Mouse (Mus musculus): ENCODE measurements around the gene Apmap. TPM values are rescaled to one million over a fixed set of nuclear protein-coding genes. Genes with fewer than 3 reads are reported as not detected.
"Not testable (repeated sequence)": the region's sequence is repeated elsewhere in the genome, so short reads cannot be mapped to it uniquely, and the experiment has no call there.

Apmap gene
- polyA plus RNA-seq, 1 experiment from 2014 or later: 46.2 TPM

DNA sequence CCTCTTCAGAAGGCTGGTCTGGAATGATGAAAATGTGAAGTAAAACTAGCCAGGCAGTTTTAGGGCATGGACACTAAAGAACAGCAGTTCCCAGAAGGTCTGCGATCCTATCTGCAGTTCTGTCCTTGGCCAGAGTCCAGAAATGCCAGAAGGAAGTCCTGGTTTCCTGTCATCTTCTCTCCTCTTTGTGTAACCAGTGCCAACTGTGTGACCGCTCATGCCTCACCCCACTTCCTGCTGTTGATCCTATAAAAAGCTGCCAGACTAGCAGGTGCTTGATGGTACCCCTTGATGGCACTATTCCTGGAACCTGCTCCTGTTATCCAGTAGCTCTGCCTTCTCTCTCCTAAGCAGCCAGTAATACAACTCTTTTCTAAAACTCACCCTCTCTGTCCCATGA lies 41.3 kb downstream of the Apmap start:
- Histone ChIP-seq H3K4me2 (no peak overlapping the region), H3K4me1 (replicated peaks) (no peaks in the 10 kb centered on the region), H3K36me3 (0 out of 2 replicates have a peak, but pooled peaks cover 5% of the 10 kb centered on the region), H3K27ac (replicated peaks) (no peak overlapping the region), H3K9ac (no peak overlapping the region), H3K4me3 (no peak overlapping the region), H3K9me3 (no peaks in the 10 kb centered on the region), H3K27me3 (no peaks in the 10 kb centered on the region)
- WGBS: 81% methylated on average over 2 of the region's 2 CpGs
- ATAC-seq (ENCODE audit: low read depth): no peak

DNA sequence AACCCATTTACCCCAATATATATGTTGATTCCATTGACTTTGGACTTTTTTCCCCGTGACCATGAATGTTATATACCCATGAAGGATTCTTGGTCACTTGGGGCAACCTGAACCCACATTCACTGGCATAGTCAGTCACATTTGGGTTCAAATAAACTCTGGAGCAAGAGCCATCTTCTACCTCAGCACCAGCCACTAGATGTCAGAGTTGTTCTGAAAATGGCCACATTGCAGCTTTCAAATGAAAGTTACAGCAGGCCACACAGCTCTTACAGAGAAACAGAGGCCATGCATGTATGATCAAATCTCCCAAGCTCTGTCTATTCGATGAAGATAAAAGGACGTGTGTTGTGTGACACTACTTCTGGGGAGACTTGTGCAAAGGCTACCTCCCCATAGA lies 49.8 kb downstream of the Apmap start:
- Histone ChIP-seq H3K4me2 (no peak overlapping the region), H3K36me3 (no peaks in the 10 kb centered on the region), H3K4me3 (no peak overlapping the region), H3K9me3 (no peaks in the 10 kb centered on the region), H3K9ac (no peak overlapping the region), H3K27ac (replicated peaks) (no peak overlapping the region), H3K4me1 (replicated peaks) (no peaks in the 10 kb centered on the region), H3K27me3 (no peaks in the 10 kb centered on the region)
- 66% methylated on average over 3 of the region's 3 CpGs for WGBS
- no peak for ATAC-seq (ENCODE audit: low read depth)

DNA sequence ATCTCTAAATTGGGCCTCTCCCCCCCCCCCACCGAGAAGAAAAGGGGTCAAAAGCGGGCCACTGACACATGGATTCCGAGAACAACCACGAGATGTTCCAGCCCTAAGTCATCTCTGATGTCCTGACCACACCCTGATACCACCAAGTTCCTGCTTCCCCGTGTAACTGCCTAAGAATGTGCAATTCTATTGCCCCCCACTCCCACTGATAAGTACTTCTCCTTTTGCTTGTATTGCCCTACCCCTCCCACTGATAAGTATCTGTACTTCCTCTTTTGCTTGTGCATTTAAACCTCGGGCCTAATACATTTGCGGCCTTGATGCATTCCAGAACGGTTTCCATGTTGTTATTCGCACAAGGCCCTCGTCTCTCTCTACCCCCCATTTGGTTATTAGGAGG lies 58.8 kb downstream of the Apmap start:
- 81% methylated on average over 10 of the region's 10 CpGs for WGBS
- not testable (repeated sequence) for H3K4me1 ChIP-seq (replicated peaks)

More for the DNA sequence above, 58.8 kb downstream of the Apmap start:
- H3K27ac ChIP-seq (replicated peaks); ATAC-seq (ENCODE audit: low read depth); H3K27me3 ChIP-seq; H3K36me3 ChIP-seq; H3K4me2 ChIP-seq; H3K9ac ChIP-seq; H3K9me3 ChIP-seq; H3K4me3 ChIP-seq: not testable (repeated sequence)

Other genes starting within 250 kb of the Apmap start
- 14.6 and 18.2 TPM in 2 replicates for gene 3300002I08Rik, start 245.8 kb downstream of the Apmap start, polyA plus RNA-seq (2015; fragmentation: Nextera tagmentation; extraction: Ambion mirVana)
- gene Zfp442, start 157.1 kb downstream of the Apmap start, polyA plus RNA-seq (2015; fragmentation: Nextera tagmentation; extraction: Ambion mirVana): 9.0 and 9.4 TPM in 2 replicates
- not detected in 2 replicates for gene Zfp345, start 123.5 kb downstream of the Apmap start, polyA plus RNA-seq (2015; fragmentation: Nextera tagmentation; extraction: Ambion mirVana)
- 0.53 TPM in 1 of 2 replicates, not detected in the other for gene Cst7, start 38.2 kb downstream of the Apmap start, polyA plus RNA-seq (2015; fragmentation: Nextera tagmentation; extraction: Ambion mirVana)
- 17.7 and 18.4 TPM in 2 replicates for gene Acss1, start 59.9 kb upstream of the Apmap start, polyA plus RNA-seq (2015; fragmentation: Nextera tagmentation; extraction: Ambion mirVana)
- 0.13 and 0.15 TPM in 2 replicates for gene Vsx1, start 80.8 kb upstream of the Apmap start, polyA plus RNA-seq (2015; fragmentation: Nextera tagmentation; extraction: Ambion mirVana)
- gene Entpd6, start 140.5 kb upstream of the Apmap start, polyA plus RNA-seq (2015; fragmentation: Nextera tagmentation; extraction: Ambion mirVana): 41.2 and 47.0 TPM in 2 replicates
- 101 TPM in 2 replicates for gene Pygb, start 178.2 kb upstream of the Apmap start, polyA plus RNA-seq (2015; fragmentation: Nextera tagmentation; extraction: Ambion mirVana)

All from neural tube, embryonic 13.5 days (tissue).